Mouse (Mus musculus): ENCODE results near the gene AI182371. TPM values are rescaled to one million over a fixed set of nuclear protein-coding genes. Genes with fewer than 3 reads are reported as not detected.

AI182371 gene
- total RNA-seq (2023), result 1.6 TPM

DNA sequence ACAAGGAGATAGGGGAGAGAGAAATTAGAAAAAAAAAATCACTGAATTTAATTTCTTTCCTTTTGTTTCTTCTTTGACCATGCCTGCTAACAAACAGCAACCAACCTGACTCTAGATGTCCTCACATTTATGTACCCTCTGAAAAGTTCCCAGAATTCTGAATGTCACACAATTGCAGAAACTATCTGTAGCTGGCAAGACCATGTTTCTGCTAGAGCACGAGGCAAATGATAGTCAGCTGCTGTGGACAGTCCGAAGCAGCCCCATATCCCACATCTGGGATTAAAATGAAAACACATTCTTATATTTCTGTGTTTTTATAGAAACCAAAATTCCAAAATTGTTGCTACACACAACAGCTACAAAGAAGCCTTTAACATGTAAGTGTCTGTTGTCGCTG, at the start of gene AI182371:
AI182371 (minus strand) TSS at position 101 of the 400 bp plus-strand sequence.

DNA sequence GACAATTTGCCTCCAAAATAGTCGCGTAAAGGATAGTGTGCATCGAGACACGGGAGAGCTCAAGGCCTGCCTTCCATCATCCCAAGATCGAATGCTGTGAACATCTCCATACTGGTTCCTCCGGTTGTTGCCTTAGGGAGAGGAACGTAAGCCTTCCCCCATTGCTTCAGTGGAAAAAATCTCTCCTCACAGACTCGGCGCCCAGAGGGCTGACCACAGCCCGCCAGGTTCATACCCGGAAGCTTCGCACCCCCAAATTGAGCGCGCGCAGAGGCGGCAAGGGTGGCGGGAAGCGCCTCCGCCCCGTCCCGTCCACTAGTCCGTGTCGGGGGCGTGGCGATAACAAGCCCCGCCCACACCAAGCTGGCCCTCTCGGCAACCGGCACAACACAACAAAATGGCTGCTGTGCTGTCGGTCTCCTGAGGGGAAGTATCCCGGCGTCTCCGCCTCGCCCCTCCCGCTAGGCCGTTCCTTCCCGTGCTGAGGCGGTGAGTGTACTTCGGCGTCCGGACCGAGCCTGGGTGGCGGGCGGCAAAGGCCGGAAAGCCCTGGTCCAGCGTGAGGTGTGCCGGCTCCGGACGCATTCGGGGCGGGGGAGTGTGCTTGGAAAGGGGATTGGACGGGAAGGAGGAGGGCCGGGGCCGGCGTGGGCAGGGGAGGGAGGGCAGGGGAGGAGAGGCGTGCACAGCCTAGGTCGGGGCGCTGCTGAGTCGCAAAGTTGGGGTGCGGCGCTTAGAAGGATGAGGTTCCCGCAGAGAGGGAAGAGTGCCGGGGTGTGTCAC, 8.0 kb upstream of the AI182371 start, which contains the start of gene Cntrl:
Cntrl (plus strand) TSS at position 352 of the 783 bp plus-strand sequence.

DNA sequence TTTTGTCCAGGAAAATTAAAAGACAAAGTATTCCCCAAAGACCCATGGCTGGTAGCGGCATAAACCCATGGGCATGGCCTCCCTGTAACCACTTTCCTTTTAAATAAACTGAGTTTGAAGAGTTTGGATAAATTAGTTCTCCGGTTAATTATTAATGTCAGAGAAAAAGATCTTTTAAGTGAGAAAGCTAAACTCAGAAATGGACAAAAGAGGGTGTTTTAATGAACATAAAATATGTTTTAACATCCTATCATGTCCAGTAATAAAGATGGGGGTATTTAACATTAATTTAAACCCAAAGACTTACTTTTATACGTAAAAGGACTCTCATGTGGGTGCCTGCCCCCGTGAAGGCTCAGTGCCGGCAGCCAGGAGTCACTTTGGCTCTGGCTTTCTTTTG, 40.0 kb downstream of the AI182371 start, which contains the start of gene Hc:
Hc (minus strand) TSS at position 101 of the 400 bp plus-strand sequence.

Other genes with a start within 250 kb of the AI182371 start
- gene Cutal, start 227.1 kb downstream of the AI182371 start, total RNA-seq (2023), result not detected
- gene Psmd5, start 226.6 kb downstream of the AI182371 start, total RNA-seq (2023), result 28.4 TPM
- 3.3 TPM for gene Phf19, start 187.5 kb downstream of the AI182371 start, total RNA-seq (2023)
- 218 TPM for gene Traf1, start 139.8 kb downstream of the AI182371 start, total RNA-seq (2023)
- not detected for gene Hc, start 40.1 kb downstream of the AI182371 start, total RNA-seq (2023)
- 120 TPM for gene Cntrl, start 7.9 kb upstream of the AI182371 start, total RNA-seq (2023)
- 142 TPM for gene Rab14, start 99.6 kb upstream of the AI182371 start, total RNA-seq (2023)
- 19.8 TPM for gene Gsn, start 154.8 kb upstream of the AI182371 start, total RNA-seq (2023)
- gene Stom, start 235.4 kb upstream of the AI182371 start, total RNA-seq (2023), result 2.2 TPM